Mouse (Mus musculus): ENCODE measurements around the gene Gpr141. TPM values are rescaled to one million over a fixed set of nuclear protein-coding genes. Genes with fewer than 3 reads are reported as not detected.

Gene Gpr141
- polyA plus RNA-seq, 1 experiment: not detected

DNA sequence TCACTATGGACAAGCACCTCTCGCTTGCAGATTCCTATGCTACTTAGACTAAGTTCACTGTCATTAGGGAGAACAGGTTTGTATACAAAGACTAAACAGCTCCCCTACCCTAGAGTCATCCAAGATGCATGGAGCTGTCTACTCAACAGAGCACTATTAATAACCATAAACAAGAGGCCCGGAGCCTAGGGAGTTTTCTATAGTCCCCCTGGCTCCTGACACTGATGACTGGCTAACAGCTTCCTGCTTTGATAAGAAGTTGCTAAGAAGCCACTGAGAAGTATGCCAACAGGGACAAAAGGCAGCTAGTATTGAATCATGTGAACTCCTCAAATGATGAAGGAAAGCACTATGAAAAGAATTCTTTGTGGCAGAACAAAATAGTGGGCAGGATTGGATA, 78.3 kb downstream of the Gpr141 start:
- TF ChIP-seq CTCF (IDR thresholded peaks at IDR 0.05; ENCODE audit: borderline replicate concordance, insufficient read depth, low read length) (no peak), POLR2A (IDR thresholded peaks at IDR 0.05; ENCODE audit: low read depth, low read length) (no peak)
- Histone ChIP-seq H3K4me1 (ENCODE audit: control insufficient read depth, insufficient read depth, low read length) (no peaks in the 10 kb centered on the region), H3K4me3 (ENCODE audit: insufficient read depth, low read length) (no peak overlapping the region), H3K27ac (ENCODE audit: insufficient read depth, low read length) (no peak overlapping the region)

DNA sequence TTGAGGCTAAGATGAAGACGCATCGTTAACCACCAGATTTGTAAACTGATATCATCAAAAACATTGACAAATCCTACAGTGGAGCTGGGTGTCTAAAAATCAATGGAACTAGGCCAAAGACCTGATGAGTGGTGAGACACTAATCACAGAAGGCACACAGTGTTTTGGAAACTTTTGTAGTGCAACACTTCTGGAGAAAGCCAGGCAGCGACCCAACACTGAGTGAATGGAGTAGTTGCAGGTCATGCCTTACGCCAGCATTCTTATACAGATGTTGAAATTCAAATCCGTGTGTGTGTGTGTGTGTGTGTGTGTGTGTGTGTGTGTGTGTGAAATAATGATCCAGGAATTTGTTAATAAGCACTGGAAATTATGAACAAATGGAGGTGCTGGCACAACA, 79.5 kb downstream of the Gpr141 start:
- no peak overlapping the region for H3K4me3 ChIP-seq (ENCODE audit: insufficient read depth, low read length)
- H3K4me1 ChIP-seq (ENCODE audit: control insufficient read depth, insufficient read depth, low read length): no peaks in the 10 kb centered on the region
- TF ChIP-seq POLR2A (IDR thresholded peaks at IDR 0.05; ENCODE audit: low read depth, low read length) (no peak), CTCF (IDR thresholded peaks at IDR 0.05; ENCODE audit: borderline replicate concordance, insufficient read depth, low read length) (no peak)
- no peak overlapping the region for H3K27ac ChIP-seq (ENCODE audit: insufficient read depth, low read length)

DNA sequence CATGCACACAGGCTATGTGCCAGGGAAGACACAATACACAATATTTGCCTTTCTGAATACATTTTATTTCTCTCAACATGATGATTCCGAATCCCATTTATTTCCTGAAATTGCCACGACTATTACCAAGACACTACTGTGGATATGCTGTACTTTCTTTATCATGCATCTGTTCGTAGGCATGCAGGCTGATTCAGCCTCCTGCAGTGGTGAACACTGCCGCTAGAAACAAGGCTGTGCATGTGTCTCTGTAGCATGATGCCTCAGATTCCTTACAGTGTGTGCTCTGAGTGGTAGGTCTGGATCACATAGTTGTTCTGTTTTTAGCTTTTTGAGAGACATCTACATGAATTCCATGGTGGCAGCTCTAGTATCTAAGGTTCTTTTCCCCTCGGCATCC, 89.5 kb downstream of the Gpr141 start:
- Histone ChIP-seq H3K4me1 (ENCODE audit: control insufficient read depth, insufficient read depth, low read length) (no peaks in the 10 kb centered on the region), H3K27ac (ENCODE audit: insufficient read depth, low read length) (no peak overlapping the region), H3K4me3 (ENCODE audit: insufficient read depth, low read length) (no peak overlapping the region)
- TF ChIP-seq POLR2A (IDR thresholded peaks at IDR 0.05; ENCODE audit: low read depth, low read length): no peak
- TF ChIP-seq CTCF (IDR thresholded peaks at IDR 0.05; ENCODE audit: borderline replicate concordance, insufficient read depth, low read length): no peak

DNA sequence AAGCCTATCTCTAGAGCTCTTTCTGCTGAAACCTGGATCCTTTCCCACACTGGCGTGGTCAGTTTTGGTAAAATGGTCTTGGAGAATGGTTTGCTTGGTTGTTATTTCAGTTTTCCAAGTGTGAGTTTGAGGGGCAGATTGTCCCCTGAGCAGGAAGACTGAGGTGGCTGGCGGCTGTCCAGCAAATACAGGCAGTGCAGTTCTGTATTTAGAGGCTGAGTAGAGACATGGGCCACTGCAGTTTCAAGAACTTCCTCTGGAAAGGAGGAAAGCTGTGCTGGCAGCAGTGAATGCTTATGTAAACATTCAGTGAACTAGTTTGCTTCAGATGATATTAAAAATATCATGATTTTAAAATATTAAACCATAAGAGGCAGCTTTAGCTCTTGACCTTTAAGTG, 93.2 kb downstream of the Gpr141 start:
- no peak overlapping the region for H3K27ac ChIP-seq (ENCODE audit: insufficient read depth, low read length)
- H3K4me3 ChIP-seq (ENCODE audit: insufficient read depth, low read length): no peak overlapping the region
- TF ChIP-seq POLR2A (IDR thresholded peaks at IDR 0.05; ENCODE audit: low read depth, low read length) (no peak), CTCF (IDR thresholded peaks at IDR 0.05; ENCODE audit: borderline replicate concordance, insufficient read depth, low read length) (no peak)
- H3K4me1 ChIP-seq (ENCODE audit: control insufficient read depth, insufficient read depth, low read length): no peaks in the 10 kb centered on the region

DNA sequence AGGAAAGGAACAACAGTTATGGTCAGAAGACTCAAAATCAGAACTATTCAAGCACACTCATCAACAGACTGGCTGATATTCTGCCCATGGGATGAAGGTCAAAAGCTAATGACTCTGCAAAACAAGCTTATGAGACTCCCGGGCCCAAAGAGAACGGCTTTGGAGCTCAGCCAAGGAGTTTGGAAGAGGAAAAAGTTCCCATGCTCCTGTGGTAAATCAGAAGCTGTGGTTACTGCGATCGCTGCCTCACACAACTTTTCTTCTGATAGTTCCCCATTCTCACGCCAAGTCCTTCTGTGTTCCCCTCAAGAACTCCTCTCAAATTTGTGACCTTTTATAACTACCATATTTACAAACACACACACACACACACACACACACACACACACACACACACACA, 105.1 kb downstream of the Gpr141 start:
- TF ChIP-seq CTCF (IDR thresholded peaks at IDR 0.05; ENCODE audit: borderline replicate concordance, insufficient read depth, low read length): no peak
- TF ChIP-seq POLR2A (IDR thresholded peaks at IDR 0.05; ENCODE audit: low read depth, low read length): no peak
- Histone ChIP-seq H3K4me1 (ENCODE audit: control insufficient read depth, insufficient read depth, low read length) (no peaks in the 10 kb centered on the region), H3K27ac (ENCODE audit: insufficient read depth, low read length) (no peak overlapping the region), H3K4me3 (ENCODE audit: insufficient read depth, low read length) (no peak overlapping the region)

DNA sequence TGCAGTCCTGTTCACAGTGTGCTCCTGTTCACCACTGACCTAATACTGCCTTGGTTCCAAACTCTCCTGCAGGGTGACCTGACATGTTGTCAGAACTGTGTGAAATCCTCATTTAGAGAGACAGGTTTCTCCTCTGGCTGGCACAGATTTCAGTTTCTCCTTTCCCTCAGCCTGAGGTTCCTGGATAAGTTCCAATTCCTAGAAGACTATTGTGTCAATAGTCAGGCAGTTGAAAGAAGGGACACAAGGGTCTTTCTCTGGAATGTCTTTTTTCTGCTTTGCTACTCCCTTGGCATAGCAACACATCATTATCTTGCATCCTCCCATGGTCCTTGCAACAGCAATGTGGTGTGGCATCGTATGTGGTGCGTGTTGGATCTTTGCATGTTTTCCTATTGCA, 106.9 kb downstream of the Gpr141 start:
- H3K4me1 ChIP-seq (ENCODE audit: control insufficient read depth, insufficient read depth, low read length): no peaks in the 10 kb centered on the region
- no peak overlapping the region for H3K27ac ChIP-seq (ENCODE audit: insufficient read depth, low read length)
- no peak for TF ChIP-seq CTCF (IDR thresholded peaks at IDR 0.05; ENCODE audit: borderline replicate concordance, insufficient read depth, low read length)
- no peak for TF ChIP-seq POLR2A (IDR thresholded peaks at IDR 0.05; ENCODE audit: low read depth, low read length)
- H3K4me3 ChIP-seq (ENCODE audit: insufficient read depth, low read length): no peak overlapping the region

DNA sequence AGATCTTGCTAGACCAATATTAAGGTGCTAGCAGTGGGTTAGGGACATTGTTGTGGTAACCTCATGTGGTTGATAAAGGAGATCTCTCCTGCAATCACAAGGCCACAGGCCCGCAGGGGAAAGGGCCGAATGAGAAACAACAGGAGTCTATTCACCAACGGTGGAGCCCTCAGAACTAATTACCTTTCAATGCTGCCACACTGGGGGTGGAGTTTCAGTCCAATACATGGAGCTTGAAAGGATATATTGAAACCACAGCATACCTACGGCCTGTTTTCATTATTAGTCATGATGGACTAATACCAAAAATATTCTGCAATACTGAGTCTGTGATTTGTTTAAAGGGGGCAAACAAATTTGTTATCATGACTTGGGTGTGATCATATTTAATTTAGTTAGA, 120.3 kb downstream of the Gpr141 start:
- H3K27ac ChIP-seq (ENCODE audit: insufficient read depth, low read length): no peak overlapping the region
- peaks cover 8% of the 10 kb centered on the region; the same call in 1 of the 2 replicates for H3K4me1 ChIP-seq (ENCODE audit: control insufficient read depth, insufficient read depth, low read length)
- TF ChIP-seq CTCF (IDR thresholded peaks at IDR 0.05; ENCODE audit: borderline replicate concordance, insufficient read depth, low read length) (no peak), POLR2A (IDR thresholded peaks at IDR 0.05; ENCODE audit: low read depth, low read length) (no peak)
- H3K4me3 ChIP-seq (ENCODE audit: insufficient read depth, low read length): no peak overlapping the region

DNA sequence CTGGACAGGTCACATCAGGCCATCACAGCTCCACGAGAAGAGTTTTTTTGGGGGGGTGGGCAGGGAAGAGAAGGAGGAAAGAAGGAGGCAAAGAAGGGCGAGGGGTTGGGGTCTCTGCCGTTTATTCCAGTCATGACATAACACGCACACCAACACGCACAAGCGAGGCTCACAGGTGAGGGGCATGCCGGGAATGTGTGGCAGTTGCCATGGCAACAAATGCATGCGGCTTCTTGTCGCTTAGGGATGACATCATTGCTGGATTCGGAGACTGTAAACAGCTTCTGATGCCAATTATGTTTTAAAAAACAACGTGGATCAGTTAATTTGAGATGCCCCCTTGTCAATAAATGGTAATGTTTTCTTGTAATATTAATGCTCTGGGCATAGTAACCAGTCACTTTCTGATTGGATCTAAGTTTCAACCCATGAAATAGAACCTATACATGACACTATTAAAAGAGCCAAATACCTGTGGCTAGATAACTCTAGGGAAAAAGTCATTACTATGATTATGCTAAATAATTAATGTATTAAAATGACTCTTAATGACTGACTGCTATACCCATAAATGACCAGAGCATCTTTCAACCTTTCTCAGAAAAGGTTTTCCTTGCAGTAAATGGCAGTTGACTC, 122.5 kb downstream of the Gpr141 start:
- Histone ChIP-seq H3K4me3 (ENCODE audit: insufficient read depth, low read length) (no peak overlapping the region), H3K27ac (ENCODE audit: insufficient read depth, low read length) (no peak overlapping the region), H3K4me1 (ENCODE audit: control insufficient read depth, insufficient read depth, low read length) (peaks cover 8% of the 10 kb centered on the region; the same call in 1 of the 2 replicates)
- TF ChIP-seq CTCF (IDR thresholded peaks at IDR 0.05; ENCODE audit: borderline replicate concordance, insufficient read depth, low read length): no peak

DNA sequence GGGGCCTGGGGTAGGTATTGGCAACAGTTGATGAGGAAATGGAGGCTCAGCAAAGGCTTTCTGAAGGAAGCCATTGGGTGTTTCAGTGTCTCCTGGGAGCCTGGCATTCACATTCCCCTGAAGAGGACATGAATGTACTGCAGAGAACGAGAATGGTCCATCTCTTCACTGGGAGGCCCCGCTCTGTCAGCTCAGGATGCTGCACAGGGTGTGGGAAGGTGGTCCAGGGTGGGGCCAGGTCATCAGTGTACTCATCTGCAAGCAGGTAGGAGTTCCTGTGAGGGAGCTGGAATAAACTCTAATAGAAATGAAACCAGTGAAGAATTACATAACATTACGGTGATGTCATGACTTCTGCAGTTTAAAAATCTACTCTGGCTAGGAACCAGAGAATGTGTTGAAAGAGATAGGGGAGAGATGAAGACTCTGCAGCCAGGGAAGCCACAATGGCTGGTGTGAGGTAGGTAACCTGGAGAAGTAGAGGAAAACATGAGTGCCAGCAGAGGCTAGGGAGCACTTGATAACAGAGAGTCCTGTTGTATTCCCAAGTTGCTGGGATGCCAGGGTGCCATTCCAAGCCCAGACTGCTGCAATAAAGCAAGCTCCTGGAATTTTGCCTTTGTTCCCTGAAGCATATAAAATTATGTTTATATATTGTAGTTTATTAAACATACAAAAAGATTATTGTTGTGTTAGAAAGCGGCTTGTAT, 123.2 kb downstream of the Gpr141 start:
- Histone ChIP-seq H3K27ac (ENCODE audit: insufficient read depth, low read length) (no peak overlapping the region), H3K4me1 (ENCODE audit: control insufficient read depth, insufficient read depth, low read length) (peaks cover 8% of the 10 kb centered on the region; the same call in 1 of the 2 replicates), H3K4me3 (ENCODE audit: insufficient read depth, low read length) (no peak overlapping the region)
- TF ChIP-seq CTCF (IDR thresholded peaks at IDR 0.05; ENCODE audit: borderline replicate concordance, insufficient read depth, low read length) (no peak), POLR2A (IDR thresholded peaks at IDR 0.05; ENCODE audit: low read depth, low read length) (no peak)

Other genes with a start within 250 kb of the Gpr141 start
- 38.9 and 47.2 TPM in 2 replicates for gene Epdr1, start 204.3 kb downstream of the Gpr141 start, polyA plus RNA-seq (2011; ENCODE audit: insufficient read length, low read depth, missing spikeins)
- 1.5 TPM in 2 replicates for gene Sfrp4, start 201.2 kb downstream of the Gpr141 start, polyA plus RNA-seq (2011; ENCODE audit: insufficient read length, low read depth, missing spikeins)
- not detected in 2 replicates for gene Nme8, start 126.5 kb downstream of the Gpr141 start, polyA plus RNA-seq (2011; ENCODE audit: insufficient read length, low read depth, missing spikeins)